Mouse (Mus musculus): ENCODE measurements around the gene Dse.

GRCm38 (mm10) chr10:34200689-34201088 lies 6.8 kb downstream of the Dse start:
- no peak for TF ChIP-seq NANOG (IDR thresholded peaks at IDR 0.05; ENCODE audit: borderline replicate concordance, low read length)
- no peak for TF ChIP-seq CTCF (conservative IDR thresholded peaks at IDR 0.05; ENCODE audit: low read length)
